Mouse (Mus musculus) intestine, embryonic 14.5 days (tissue): ENCODE measurements around the gene Rere. TPM values are rescaled to one million over a fixed set of nuclear protein-coding genes. Genes with fewer than 3 reads are reported as not detected.

Experiments used
- ATAC-seq: fragments of 200-750 bp; cut with Nextera tagmentation; replicated peaks from 2 replicates; pipeline ENCODE4 v1.8.0; 2017; ENCODE audit warnings: low read depth, moderate number of reproducible peaks, moderate TSS enrichment, moderate library complexity; ENCODE audit not compliant: low FRiP score, low TSS enrichment
- DNase-seq: peaks from one replicate; pipeline ENCODE4 v3.0.0-alpha.2; 2018; ENCODE audit warnings: low spot score
- H3K27ac ChIP-seq: fragments of 300-500 bp; sonication (generic); 2 replicates; pipeline ENCODE4 v1.5.1; 2014; ENCODE audit warnings: low read depth, mild to moderate bottlenecking, control low read depth
- H3K27me3 ChIP-seq: fragments of 300-500 bp; sonication (generic); replicated peaks from 2 replicates; pipeline ENCODE4 v1.6.1; 2014; ENCODE audit warnings: low read length, control low read depth; ENCODE audit not compliant: control insufficient read depth, insufficient read depth
- H3K36me3 ChIP-seq: fragments of 300-500 bp; sonication (generic); 2 replicates; pipeline ENCODE4 v1.6.1; 2014; ENCODE audit warnings: low read length, control low read depth; ENCODE audit not compliant: control insufficient read depth, insufficient read depth
- H3K4me1 ChIP-seq: fragments of 300-500 bp; sonication (generic); replicated peaks from 2 replicates; pipeline ENCODE4 v1.6.1; 2014; ENCODE audit warnings: low read length, control low read depth, mixed read lengths; ENCODE audit not compliant: control insufficient read depth, insufficient read depth
- H3K4me2 ChIP-seq: fragments of 300-500 bp; sonication (generic); 2 replicates; pipeline ENCODE4 v1.6.1; 2014; ENCODE audit warnings: low read length
- H3K4me3 ChIP-seq: fragments of 300-500 bp; sonication (generic); 2 replicates; pipeline ENCODE4 v1.5.1; 2014; ENCODE audit warnings: low read depth, low read length, control low read depth, mixed read lengths
- H3K9ac ChIP-seq: fragments of 300-500 bp; sonication (generic); 2 replicates; pipeline ENCODE4 v1.6.1; 2014; ENCODE audit warnings: mild to moderate bottlenecking, low read length
- H3K9me3 ChIP-seq: fragments of 300-500 bp; sonication (generic); 2 replicates; pipeline ENCODE4 v1.6.1; 2016; ENCODE audit warnings: low read length, control low read depth; ENCODE audit not compliant: control insufficient read depth
- WGBS: fragments of 180-500 bp; shearing (Covaris S2); extraction: QIAGEN DNeasy Blood & Tissue Kit; methylation state at CpG from one replicate; pipeline ENCODE4 v1.1.7; 2014; 5-methylcytosine and 5-hydroxymethylcytosine counted together
- polyA plus RNA-seq: library from polyadenylated mRNA; unstranded; fragments of >200 nt; fragmentation: Nextera tagmentation; extraction: Ambion mirVana; gene quantifications from 2 replicates; pipeline ENCODE4 v1.2.1, GENCODE M21; 2014

The Rere gene
- polyA plus RNA-seq, 1 experiment from 2014 or later: 38.0 TPM

GRCm38 (mm10) chr4:150559514-150559913, 278.1 kb downstream of the Rere start:
- Histone ChIP-seq H3K36me3 (no peaks in the 10 kb centered on the region), H3K9me3 (no peaks in the 10 kb centered on the region), H3K27ac (no peak overlapping the region), H3K4me3 (no peak overlapping the region), H3K4me1 (peaks cover 25% of the 10 kb centered on the region), H3K27me3 (no peaks in the 10 kb centered on the region), H3K4me2 (no peak overlapping the region), H3K9ac (no peak overlapping the region)
- WGBS: 88% methylated on average over 3 of the region's 3 CpGs
- DNase-seq (no peak), ATAC-seq (no peak)

- 59% methylated on average over 5 of the region's 5 CpGs for WGBS
- H3K9me3 ChIP-seq: no peaks in the 10 kb centered on the region
- no peaks in the 10 kb centered on the region for H3K27me3 ChIP-seq
- peaks cover 6% of the 10 kb centered on the region; the same call in 1 of the 2 replicates for H3K36me3 ChIP-seq
- no peak overlapping the region for H3K4me2 ChIP-seq
- no peak overlapping the region for H3K9ac ChIP-seq
- H3K4me3 ChIP-seq: no peak overlapping the region
- DNase-seq (no peak), ATAC-seq (no peak)
- H3K27ac ChIP-seq: no peak overlapping the region
- peaks cover 10% of the 10 kb centered on the region for H3K4me1 ChIP-seq
Observed at GRCm38 (mm10) chr4:150563281-150563680, 281.8 kb downstream of the Rere start.

- H3K4me1 ChIP-seq: peaks cover 27% of the 10 kb centered on the region
Observed at GRCm38 (mm10) chr4:150566193-150566592, 284.7 kb downstream of the Rere start.

GRCm38 (mm10) chr4:150568318-150569134, 287.1 kb downstream of the Rere start:
- H3K27ac ChIP-seq: peak overlapping the region; percentile 89
- peak overlapping the region; percentile 64 for H3K4me3 ChIP-seq
- no peaks in the 10 kb centered on the region for H3K27me3 ChIP-seq
- peak overlapping the region; percentile 82 for H3K4me2 ChIP-seq
- H3K9ac ChIP-seq: peak overlapping the region; percentile 89
- H3K36me3 ChIP-seq: peaks cover 6% of the 10 kb centered on the region
- H3K4me1 ChIP-seq: peaks cover 40% of the 10 kb centered on the region
- 27% methylated on average over 9 of the region's 9 CpGs for WGBS
- DNase-seq (no peak), ATAC-seq (peak; percentile 37)
- H3K9me3 ChIP-seq: no peaks in the 10 kb centered on the region

More at GRCm38 (mm10) chr4:150566193-150566592, 284.7 kb downstream of the Rere start:
- no peaks in the 10 kb centered on the region for H3K27me3 ChIP-seq
- H3K9ac ChIP-seq: no peak overlapping the region
- DNase-seq (no peak), ATAC-seq (no peak)
- WGBS: 79% methylated on average over 6 of the region's 6 CpGs
- H3K4me3 ChIP-seq: no peak overlapping the region
- H3K4me2 ChIP-seq: no peak overlapping the region
- no peaks in the 10 kb centered on the region for H3K9me3 ChIP-seq
- no peak overlapping the region for H3K27ac ChIP-seq
- H3K36me3 ChIP-seq: peaks cover 6% of the 10 kb centered on the region

GRCm38 (mm10) chr4:150569135-150569833, 287.8 kb downstream of the Rere start:
- H3K36me3 ChIP-seq: peaks cover 8% of the 10 kb centered on the region
- H3K9ac ChIP-seq: peak overlapping the region; percentile 89
- H3K27ac ChIP-seq: peak overlapping the region; percentile 89
- peak overlapping the region; percentile 64 for H3K4me3 ChIP-seq
- DNase-seq (peak; percentile 91), ATAC-seq (peak; percentile 85)
- H3K9me3 ChIP-seq: no peaks in the 10 kb centered on the region
- H3K4me1 ChIP-seq: peaks cover 33% of the 10 kb centered on the region
- peak overlapping the region; percentile 82 for H3K4me2 ChIP-seq
- H3K27me3 ChIP-seq: no peaks in the 10 kb centered on the region
- whole genome bisulfite sequencing: under 1% methylated on average over 66 of the region's 73 CpGs

- no peaks in the 10 kb centered on the region for H3K27me3 ChIP-seq
- H3K9me3 ChIP-seq: no peaks in the 10 kb centered on the region
- peak overlapping the region; percentile 89 for H3K9ac ChIP-seq
- peak overlapping the region; percentile 89 for H3K27ac ChIP-seq
- H3K4me1 ChIP-seq: peaks cover 39% of the 10 kb centered on the region
- H3K36me3 ChIP-seq: peaks cover 12% of the 10 kb centered on the region
- H3K4me2 ChIP-seq: peak overlapping the region; percentile 82
- WGBS: under 1% methylated on average over 27 of the region's 27 CpGs
- ATAC-seq (no peak), DNase-seq (peak; percentile 78)
- H3K4me3 ChIP-seq: peak overlapping the region; percentile 64
Observed at GRCm38 (mm10) chr4:150569834-150570571, 288.6 kb downstream of the Rere start.

GRCm38 (mm10) chr4:150570793-150571192, 289.3 kb downstream of the Rere start:
- peaks cover 47% of the 10 kb centered on the region for H3K4me1 ChIP-seq
- peak overlapping the region; percentile 82 for H3K4me2 ChIP-seq
- H3K36me3 ChIP-seq: peaks cover 11% of the 10 kb centered on the region
- no peak for ATAC-seq
- H3K9ac ChIP-seq: peak overlapping the region; percentile 89
- no peaks in the 10 kb centered on the region for H3K9me3 ChIP-seq
- no peak for DNase-seq
- 24% methylated on average over 2 of the region's 2 CpGs for WGBS
- H3K4me3 ChIP-seq: peak overlapping the region; percentile 64
- H3K27me3 ChIP-seq: no peaks in the 10 kb centered on the region
- H3K27ac ChIP-seq: peak overlapping the region; percentile 89; the same call in 1 of the 2 replicates

- Histone ChIP-seq H3K36me3 (peaks cover 6% of the 10 kb centered on the region; the same call in 1 of the 2 replicates), H3K4me2 (peak overlapping the region; percentile 20), H3K4me3 (no peak overlapping the region; the same call in 1 of the 2 replicates), H3K9me3 (no peaks in the 10 kb centered on the region), H3K9ac (no peak overlapping the region), H3K4me1 (peaks cover 59% of the 10 kb centered on the region), H3K27me3 (no peaks in the 10 kb centered on the region), H3K27ac (0 out of 2 replicates have a peak overlapping the region, but pooled peaks have one; percentile 5)
- DNase-seq (peak; percentile 69), ATAC-seq (peak; percentile 28; the same call in 1 of the 2 replicates)
- 30% methylated on average over 7 of the region's 7 CpGs for WGBS
Observed at GRCm38 (mm10) chr4:150572104-150572691, 290.8 kb downstream of the Rere start.
